Mouse (Mus musculus) hindbrain, embryonic 15.5 days (tissue): ENCODE data around the gene Igsf8. TPM values are rescaled to one million over a fixed set of nuclear protein-coding genes. Genes with fewer than 3 reads are reported as not detected.
A peak's percentile ranks its signal among the peaks of the same experiment; 100 is the strongest.

Source experiments
- ATAC-seq: fragments of 200-750 bp; cut with Nextera tagmentation; 2 replicates; pipeline ENCODE4 v1.8.0; 2017; ENCODE audit warnings: low read depth, moderate number of reproducible peaks, moderate TSS enrichment; ENCODE audit not compliant: low FRiP score
- H3K27ac ChIP-seq: fragments of 300-500 bp; sonication (generic); replicated peaks from 2 replicates; pipeline ENCODE4 v1.5.1; 2015; ENCODE audit warnings: mild to moderate bottlenecking, inconsistent platforms
- H3K27me3 ChIP-seq: fragments of 300-500 bp; sonication (generic); 2 replicates; pipeline ENCODE4 v1.6.1; 2015; ENCODE audit warnings: control low read depth, inconsistent platforms
- H3K36me3 ChIP-seq: fragments of 300-500 bp; sonication (generic); 2 replicates; pipeline ENCODE4 v1.6.1; 2015; ENCODE audit warnings: control low read depth, inconsistent platforms
- H3K4me1 ChIP-seq: fragments of 300-500 bp; sonication (generic); replicated peaks from 2 replicates; pipeline ENCODE4 v1.6.1; 2015; ENCODE audit warnings: control low read depth, inconsistent platforms
- H3K4me2 ChIP-seq: fragments of 300-500 bp; sonication (generic); 2 replicates; pipeline ENCODE4 v1.6.1; 2015; ENCODE audit warnings: moderate library complexity, mild to moderate bottlenecking, inconsistent platforms
- H3K4me3 ChIP-seq: fragments of 300-500 bp; sonication (generic); 2 replicates; pipeline ENCODE4 v1.5.1; 2015; ENCODE audit warnings: mild to moderate bottlenecking, inconsistent platforms
- H3K9ac ChIP-seq: fragments of 300-500 bp; sonication (generic); 2 replicates; pipeline ENCODE4 v1.6.1; 2015; ENCODE audit warnings: inconsistent platforms
- H3K9me3 ChIP-seq: fragments of 300-500 bp; sonication (generic); 2 replicates; pipeline ENCODE4 v1.6.1; 2016; ENCODE audit warnings: control low read depth, inconsistent platforms
- WGBS: fragments of 180-500 bp; shearing (Covaris S2); methylation state at CpG from one replicate; pipeline ENCODE4 v1.1.7; 2015; 5-methylcytosine and 5-hydroxymethylcytosine counted together
- polyA plus RNA-seq: library from polyadenylated mRNA; unstranded; fragments of >200 nt; fragmentation: Nextera tagmentation; extraction: Ambion mirVana; gene quantifications from 2 replicates; pipeline ENCODE4 v1.2.1, GENCODE M21; 2015

Igsf8 gene
- polyA plus RNA-seq, 1 experiment from 2014 or later = 79.0 TPM

DNA sequence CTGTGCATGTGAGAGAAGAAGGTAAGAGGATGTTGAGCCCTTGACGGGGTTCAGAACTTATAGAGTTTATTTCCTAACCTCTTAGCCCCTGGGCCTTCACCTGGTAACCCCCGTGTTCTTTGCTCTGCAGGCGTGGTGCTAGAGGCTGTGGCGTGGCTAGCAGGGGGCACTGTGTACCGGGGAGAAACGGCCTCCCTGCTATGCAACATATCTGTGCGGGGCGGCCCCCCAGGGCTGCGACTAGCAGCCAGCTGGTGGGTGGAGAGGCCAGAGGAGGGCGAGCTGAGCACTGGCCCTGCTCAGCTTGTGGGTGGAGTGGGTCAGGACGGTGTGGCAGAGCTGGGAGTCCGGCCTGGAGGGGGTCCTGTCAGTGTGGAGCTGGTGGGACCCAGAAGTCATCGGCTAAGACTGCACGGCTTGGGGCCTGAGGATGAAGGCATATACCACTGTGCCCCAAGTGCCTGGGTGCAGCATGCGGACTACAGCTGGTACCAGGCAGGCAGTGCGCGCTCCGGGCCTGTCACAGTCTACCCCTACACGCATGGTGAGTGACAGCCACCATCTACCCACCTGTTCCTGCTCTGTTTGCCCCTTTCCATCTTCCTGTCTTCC, 57.1 kb downstream of the Igsf8 start:
- H3K4me2 ChIP-seq = no peak overlapping the region; the same call in 1 of the 2 replicates
- H3K9me3 ChIP-seq = no peaks in the 10 kb centered on the region
- H3K4me1 ChIP-seq = peaks cover 29% of the 10 kb centered on the region
- no peak for ATAC-seq
- WGBS = 65% methylated on average over 19 of the region's 19 CpGs
- H3K27ac ChIP-seq = no peak overlapping the region
- no peak overlapping the region for H3K4me3 ChIP-seq
- no peaks in the 10 kb centered on the region for H3K36me3 ChIP-seq
- no peak overlapping the region for H3K9ac ChIP-seq
- H3K27me3 ChIP-seq = no peaks in the 10 kb centered on the region

DNA sequence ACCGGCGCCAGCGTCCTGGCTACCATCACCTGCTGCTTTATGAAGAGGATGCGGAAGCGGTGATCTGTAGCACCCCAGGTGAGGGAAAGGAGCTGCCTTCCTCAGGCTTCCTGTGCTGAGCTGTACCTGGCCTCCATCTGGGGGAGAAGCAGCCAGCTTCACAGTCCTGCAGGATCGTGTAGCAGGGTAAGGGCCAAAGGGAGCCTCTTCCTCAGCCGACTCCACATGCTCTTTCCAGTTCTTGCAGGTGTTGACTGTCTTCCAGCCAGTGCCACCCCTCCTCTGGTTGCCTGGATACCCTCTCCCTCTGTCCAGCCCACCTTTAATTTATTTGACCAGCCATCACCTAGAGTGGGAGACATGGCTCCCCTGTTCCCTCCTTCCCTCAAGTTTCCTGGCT, 57.9 kb downstream of the Igsf8 start:
- Histone ChIP-seq H3K36me3 (no peaks in the 10 kb centered on the region), H3K27me3 (no peaks in the 10 kb centered on the region), H3K4me2 (no peak overlapping the region), H3K4me3 (no peak overlapping the region), H3K4me1 (peaks cover 26% of the 10 kb centered on the region), H3K9me3 (no peaks in the 10 kb centered on the region), H3K9ac (no peak overlapping the region), H3K27ac (peak overlapping the region; percentile 11; the same call in 1 of the 2 replicates)
- 65% methylated on average over 7 of the region's 7 CpGs for WGBS
- no peak for ATAC-seq

DNA sequence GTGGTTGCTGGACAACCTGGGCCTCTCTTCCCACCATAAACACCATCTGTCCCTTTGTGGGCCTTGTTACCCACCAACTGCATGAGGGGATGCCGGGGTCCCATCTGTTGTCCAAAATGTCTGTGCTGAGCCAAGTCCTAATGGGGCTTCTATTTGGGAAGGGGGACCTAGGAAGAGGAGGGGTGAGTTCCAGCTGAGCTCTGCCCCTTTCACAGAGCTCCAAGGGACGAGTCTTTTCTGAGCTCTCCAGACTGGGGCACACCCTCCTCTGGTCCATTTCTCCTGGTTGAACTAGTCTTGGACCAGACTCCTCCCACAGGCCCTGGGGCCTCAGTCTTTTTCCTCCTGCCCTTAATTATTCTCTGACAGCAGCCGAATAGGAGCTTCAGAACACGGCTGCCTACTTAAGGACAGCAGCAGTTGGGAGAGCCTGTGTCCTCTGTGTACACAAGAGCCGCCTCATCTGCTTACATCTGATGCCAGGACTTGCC, 58.5 kb downstream of the Igsf8 start:
- Histone ChIP-seq H3K9ac (no peak overlapping the region), H3K9me3 (no peaks in the 10 kb centered on the region), H3K27me3 (no peaks in the 10 kb centered on the region), H3K4me2 (no peak overlapping the region), H3K4me1 (peaks cover 25% of the 10 kb centered on the region), H3K4me3 (no peak overlapping the region), H3K36me3 (no peaks in the 10 kb centered on the region), H3K27ac (peak overlapping the region; percentile 36; the same call in 1 of the 2 replicates)
- ATAC-seq = peak; percentile 16; the same call in 1 of the 2 replicates
- whole genome bisulfite sequencing = 16% methylated on average over 5 of the region's 5 CpGs

DNA sequence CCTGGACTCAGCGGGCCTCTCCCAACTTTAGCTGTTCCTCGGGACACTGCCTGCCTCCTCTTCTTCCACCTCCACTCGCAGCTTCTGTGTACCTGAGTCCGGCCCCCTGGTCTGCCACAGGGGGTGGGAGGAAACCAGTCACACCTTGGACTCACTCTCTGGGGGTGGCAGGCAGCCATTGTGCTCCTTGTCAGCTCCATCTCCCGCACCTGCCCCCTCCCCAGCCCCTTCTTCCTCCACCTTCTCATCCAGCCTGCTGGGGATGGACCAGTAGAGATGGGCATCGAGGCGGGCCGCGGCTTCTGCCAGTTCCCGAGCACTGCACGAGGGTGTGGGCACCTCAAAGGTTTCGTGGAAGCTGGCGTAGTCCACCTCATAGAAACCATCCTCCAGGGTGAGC, 61.3 kb downstream of the Igsf8 start:
- Histone ChIP-seq H3K27me3 (no peaks in the 10 kb centered on the region), H3K9me3 (no peaks in the 10 kb centered on the region), H3K4me2 (no peak overlapping the region), H3K4me3 (no peak overlapping the region), H3K36me3 (no peaks in the 10 kb centered on the region), H3K4me1 (peaks cover 33% of the 10 kb centered on the region), H3K27ac (no peak overlapping the region), H3K9ac (no peak overlapping the region)
- ATAC-seq = no peak
- 62% methylated on average over 13 of the region's 13 CpGs for WGBS

DNA sequence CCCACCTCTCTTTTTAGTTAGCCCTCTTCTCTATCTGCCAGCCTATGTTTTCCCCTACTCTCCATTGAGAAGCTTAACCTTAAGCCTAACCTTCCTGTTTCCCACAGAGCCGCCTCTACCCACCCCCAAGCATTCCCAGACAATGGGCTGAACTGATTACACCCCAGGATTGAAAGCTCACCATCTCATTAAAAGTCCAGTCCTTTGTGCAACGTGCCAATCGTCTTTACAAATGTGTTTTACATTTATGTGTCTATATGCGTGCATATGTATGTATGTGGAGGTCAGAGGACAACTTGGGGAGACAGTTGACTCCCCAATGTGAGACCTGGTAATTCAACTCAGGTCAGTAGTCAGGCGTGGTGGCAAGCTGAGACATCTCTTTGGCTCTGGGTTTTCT, 61.9 kb downstream of the Igsf8 start:
- no peak overlapping the region for H3K4me2 ChIP-seq
- H3K27ac ChIP-seq = no peak overlapping the region
- H3K4me3 ChIP-seq = no peak overlapping the region
- ATAC-seq = no peak
- WGBS = 19% methylated on average over 5 of the region's 5 CpGs
- no peak overlapping the region for H3K9ac ChIP-seq
- H3K36me3 ChIP-seq = no peaks in the 10 kb centered on the region
- no peaks in the 10 kb centered on the region for H3K27me3 ChIP-seq
- H3K9me3 ChIP-seq = no peaks in the 10 kb centered on the region
- peaks cover 29% of the 10 kb centered on the region for H3K4me1 ChIP-seq

DNA sequence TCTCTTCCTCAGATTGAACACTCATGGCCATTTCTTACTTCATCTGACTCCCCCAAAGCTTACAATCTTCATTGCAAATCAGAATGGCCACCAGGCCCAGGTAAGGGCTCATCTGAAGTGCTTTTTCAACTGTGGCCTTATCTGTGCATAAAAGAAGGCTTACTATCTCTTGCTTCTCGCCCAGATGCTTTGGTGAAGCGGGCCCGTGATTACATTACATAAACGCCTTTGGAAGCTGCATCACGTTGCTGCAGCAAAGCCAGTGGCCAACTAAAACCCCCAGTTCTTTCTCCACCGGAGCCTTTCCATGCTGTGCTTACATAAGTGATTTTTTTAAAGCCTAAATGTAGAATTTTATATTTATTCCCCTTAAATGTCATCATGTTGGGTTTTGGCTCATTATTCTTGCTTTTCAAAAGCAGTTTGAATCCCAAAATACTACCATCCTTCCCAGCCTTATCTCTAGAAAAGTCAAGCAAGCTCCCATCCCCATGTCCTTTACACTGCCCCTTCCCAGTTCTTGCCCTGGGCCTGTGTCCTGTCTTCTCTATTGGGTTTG, 62.4 kb downstream of the Igsf8 start:
- H3K9me3 ChIP-seq = no peaks in the 10 kb centered on the region
- H3K9ac ChIP-seq = no peak overlapping the region
- no peak overlapping the region for H3K4me3 ChIP-seq
- no peak overlapping the region for H3K4me2 ChIP-seq
- 59% methylated on average over 6 of the region's 6 CpGs for WGBS
- no peaks in the 10 kb centered on the region for H3K36me3 ChIP-seq
- no peak for ATAC-seq
- peaks cover 32% of the 10 kb centered on the region for H3K4me1 ChIP-seq
- no peak overlapping the region for H3K27ac ChIP-seq
- no peaks in the 10 kb centered on the region for H3K27me3 ChIP-seq

DNA sequence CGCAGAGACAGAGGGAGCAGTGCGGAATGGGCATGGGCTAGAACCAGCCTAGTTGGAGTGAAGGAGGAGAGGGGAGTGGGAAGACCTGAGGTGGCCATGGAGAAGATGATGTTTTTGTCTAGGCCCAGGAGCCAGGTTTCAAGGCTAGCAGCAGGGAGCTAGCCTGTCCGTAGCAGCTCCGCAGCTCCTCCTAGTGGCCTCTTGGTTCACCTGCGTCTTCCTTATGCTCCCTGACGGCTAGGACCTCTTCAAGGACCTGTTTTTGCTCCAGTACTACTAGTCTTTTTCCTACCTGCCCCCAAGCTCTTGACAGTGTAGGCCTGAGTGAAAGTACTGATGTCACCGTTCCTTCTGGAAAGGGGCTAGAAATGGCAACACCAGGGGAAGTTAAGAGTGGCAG, 63.3 kb downstream of the Igsf8 start:
- Histone ChIP-seq H3K27me3 (no peaks in the 10 kb centered on the region), H3K36me3 (no peaks in the 10 kb centered on the region), H3K9me3 (no peaks in the 10 kb centered on the region), H3K4me3 (no peak overlapping the region), H3K9ac (no peak overlapping the region), H3K4me2 (no peak overlapping the region), H3K4me1 (peaks cover 34% of the 10 kb centered on the region), H3K27ac (no peak overlapping the region)
- WGBS = 13% methylated on average over 7 of the region's 7 CpGs
- ATAC-seq = peak; percentile 17; the same call in 1 of the 2 replicates

DNA sequence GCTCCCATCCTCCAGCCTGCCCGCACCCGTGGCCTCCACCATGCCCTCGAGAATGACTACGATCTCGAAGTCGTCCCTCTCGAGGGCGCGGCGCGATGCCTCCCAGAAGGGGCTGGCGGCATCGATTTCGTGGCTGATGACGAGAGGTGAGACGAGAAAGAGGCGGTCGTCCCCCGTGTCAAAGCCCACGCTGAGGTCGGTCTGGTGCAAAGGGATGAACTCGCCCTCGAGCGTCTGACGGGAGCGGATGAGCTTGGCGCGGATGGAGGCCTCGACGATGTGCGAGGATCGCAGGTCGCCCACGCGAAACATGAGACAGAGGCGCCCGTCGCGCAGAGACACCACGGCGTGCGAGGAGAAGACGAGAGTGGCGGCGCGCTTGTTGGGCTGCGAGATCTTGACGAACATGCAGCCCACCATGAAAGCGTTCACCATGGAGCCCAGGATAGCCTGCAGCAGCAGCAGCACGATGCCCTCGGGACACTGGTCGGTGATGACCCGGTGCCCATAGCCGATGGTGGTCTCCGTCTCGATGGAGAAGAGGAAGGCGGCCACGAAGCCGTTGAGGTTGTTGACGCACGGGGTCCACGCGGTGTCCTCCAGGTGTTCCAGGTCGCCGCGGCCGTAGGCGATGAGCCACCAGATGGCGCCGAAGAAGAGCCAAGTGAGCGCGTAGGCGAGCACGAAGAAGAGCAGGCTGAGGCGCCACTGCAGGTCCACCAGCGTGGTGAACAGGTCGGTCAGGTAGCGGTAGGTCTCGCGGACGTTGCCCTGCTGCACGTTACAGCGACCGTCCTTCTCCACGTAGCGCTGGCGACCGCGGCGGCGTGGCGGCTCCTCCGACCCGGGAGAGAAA, 64.5 kb downstream of the Igsf8 start:
- WGBS = 21% methylated on average over 87 of the region's 94 CpGs
- Histone ChIP-seq H3K4me2 (peak overlapping the region; percentile 87), H3K36me3 (no peaks in the 10 kb centered on the region), H3K27me3 (no peaks in the 10 kb centered on the region), H3K4me3 (peak overlapping the region; percentile 50), H3K4me1 (peaks cover 33% of the 10 kb centered on the region), H3K9me3 (no peaks in the 10 kb centered on the region), H3K27ac (peak overlapping the region; percentile 30; the same call in 1 of the 2 replicates), H3K9ac (peak overlapping the region; percentile 45)
- peak; percentile 73 for ATAC-seq

DNA sequence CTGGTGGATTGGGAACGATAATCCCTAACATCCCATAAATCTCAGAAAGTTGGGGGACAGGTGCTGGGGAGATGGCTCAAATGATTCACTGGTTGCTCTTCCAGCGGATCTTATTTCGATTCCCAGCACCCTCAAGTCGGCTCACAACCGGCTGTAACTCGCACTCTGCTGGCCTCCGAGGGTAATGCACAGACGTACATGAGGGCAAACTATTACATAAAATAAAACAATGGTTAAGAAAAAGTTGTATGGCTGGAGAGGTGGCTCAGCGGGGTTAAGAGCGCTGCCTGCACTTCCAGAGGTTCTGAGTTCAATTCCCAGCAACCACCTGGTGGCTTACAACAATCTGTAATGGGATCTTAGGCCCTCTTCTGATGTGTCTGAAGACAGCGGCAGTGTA, 65.2 kb downstream of the Igsf8 start:
- H3K4me2 ChIP-seq = peak overlapping the region; percentile 87
- H3K36me3 ChIP-seq = no peaks in the 10 kb centered on the region
- peak overlapping the region; percentile 45; the same call in 1 of the 2 replicates for H3K9ac ChIP-seq
- H3K27ac ChIP-seq = no peak overlapping the region
- no peaks in the 10 kb centered on the region for H3K27me3 ChIP-seq
- ATAC-seq = no peak
- peak overlapping the region; percentile 50 for H3K4me3 ChIP-seq
- peaks cover 33% of the 10 kb centered on the region for H3K4me1 ChIP-seq
- H3K9me3 ChIP-seq = no peaks in the 10 kb centered on the region
- WGBS = 63% methylated on average over 11 of the region's 11 CpGs

DNA sequence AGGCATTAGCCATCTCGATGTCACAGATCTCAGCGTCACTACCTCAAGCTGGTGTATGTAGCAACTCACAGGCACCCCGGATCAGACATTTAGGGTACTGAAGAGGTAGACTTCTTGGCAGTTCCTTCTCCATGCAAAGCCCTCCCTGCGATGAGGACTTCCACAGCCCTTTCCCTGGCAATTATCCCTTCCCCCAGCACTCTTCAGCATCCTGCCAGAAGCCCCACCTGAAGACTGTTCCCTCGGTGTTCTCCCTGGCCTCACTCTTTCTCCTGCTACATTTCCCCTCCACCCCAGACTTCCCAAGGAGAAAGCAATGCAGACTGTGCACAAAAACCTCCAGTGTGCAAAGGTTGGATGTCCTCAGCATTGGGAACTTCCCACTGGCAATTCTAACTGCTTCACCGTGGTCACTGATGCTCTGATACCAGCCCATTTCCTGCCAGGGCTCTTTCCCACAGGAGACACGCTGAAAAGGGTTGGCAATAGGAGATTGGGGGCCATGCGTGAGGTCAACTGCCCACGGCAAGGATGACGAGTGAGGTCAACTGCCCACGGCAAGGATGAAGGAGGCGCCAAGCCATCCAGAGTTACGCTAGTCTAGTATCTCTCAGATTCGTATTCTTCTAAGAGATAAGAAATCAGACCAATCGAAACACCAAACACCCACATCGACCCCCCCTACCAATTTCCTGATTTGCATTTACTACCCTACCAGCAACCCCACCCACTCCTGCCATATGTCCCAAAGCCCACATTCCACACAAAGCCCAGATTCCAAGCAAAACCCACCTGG, 66.0 kb downstream of the Igsf8 start:
- WGBS = 92% methylated on average over 16 of the region's 16 CpGs
- no peak overlapping the region for H3K4me2 ChIP-seq

DNA sequence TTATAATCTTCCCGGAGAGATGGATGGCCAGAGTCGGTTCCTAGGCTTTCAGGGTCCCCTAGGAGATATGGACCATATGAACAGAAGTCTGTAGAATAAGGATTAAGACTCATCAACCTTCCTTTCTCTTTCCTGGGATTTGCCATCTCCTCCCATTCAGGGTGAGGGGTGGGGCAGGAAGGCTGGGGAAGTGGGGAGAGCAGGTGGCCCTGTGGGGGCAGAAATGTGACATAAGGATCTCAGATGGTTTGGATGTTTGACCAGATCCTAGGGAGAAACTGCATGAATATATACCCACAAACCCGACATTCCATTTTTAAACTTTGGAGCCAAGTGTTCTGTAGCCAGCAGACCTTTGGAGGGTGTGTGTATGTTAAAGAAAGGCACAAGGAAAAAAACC, 66.6 kb downstream of the Igsf8 start:
- no peaks in the 10 kb centered on the region for H3K36me3 ChIP-seq
- no peaks in the 10 kb centered on the region for H3K27me3 ChIP-seq
- no peaks in the 10 kb centered on the region for H3K9me3 ChIP-seq
- no peak overlapping the region for H3K9ac ChIP-seq
- H3K4me2 ChIP-seq = peak overlapping the region; percentile 59
- no peak for ATAC-seq
- H3K27ac ChIP-seq = no peak overlapping the region
- 83% methylated on average over 3 of the region's 3 CpGs for WGBS
- no peak overlapping the region for H3K4me3 ChIP-seq
- peaks cover 33% of the 10 kb centered on the region for H3K4me1 ChIP-seq

More for the DNA sequence above, 66.0 kb downstream of the Igsf8 start:
- Histone ChIP-seq H3K4me3 (no peak overlapping the region), H3K9me3 (no peaks in the 10 kb centered on the region), H3K36me3 (no peaks in the 10 kb centered on the region), H3K27ac (no peak overlapping the region), H3K9ac (no peak overlapping the region), H3K27me3 (no peaks in the 10 kb centered on the region), H3K4me1 (peaks cover 33% of the 10 kb centered on the region)
- ATAC-seq = no peak
